Mouse (Mus musculus): Measurements from ENCODE around the gene Fbln2.

Fbln2 gene

DNA sequence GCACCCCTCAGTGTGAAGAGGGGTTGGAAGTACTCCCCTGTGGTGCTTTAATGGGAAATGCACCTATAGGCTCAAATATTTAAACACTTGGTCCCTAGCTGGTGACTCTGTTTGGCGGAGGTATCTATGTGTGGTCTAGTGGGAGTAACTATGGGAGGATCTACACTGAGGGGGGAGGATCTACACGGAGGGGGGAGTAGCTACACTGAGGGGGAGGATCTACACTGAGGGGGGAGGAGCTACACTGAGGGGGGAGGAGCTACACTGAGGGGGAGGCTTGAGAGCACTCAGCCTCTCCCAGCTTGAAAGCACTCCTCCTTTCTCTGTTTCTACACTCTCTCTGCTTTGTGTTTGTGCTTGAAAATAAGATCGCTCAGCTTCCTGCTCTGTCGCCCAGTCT, 67.2 kb downstream of the Fbln2 start:
- DNase-seq (ENCODE audit: low spot score in 2 of 2) = no peak

DNA sequence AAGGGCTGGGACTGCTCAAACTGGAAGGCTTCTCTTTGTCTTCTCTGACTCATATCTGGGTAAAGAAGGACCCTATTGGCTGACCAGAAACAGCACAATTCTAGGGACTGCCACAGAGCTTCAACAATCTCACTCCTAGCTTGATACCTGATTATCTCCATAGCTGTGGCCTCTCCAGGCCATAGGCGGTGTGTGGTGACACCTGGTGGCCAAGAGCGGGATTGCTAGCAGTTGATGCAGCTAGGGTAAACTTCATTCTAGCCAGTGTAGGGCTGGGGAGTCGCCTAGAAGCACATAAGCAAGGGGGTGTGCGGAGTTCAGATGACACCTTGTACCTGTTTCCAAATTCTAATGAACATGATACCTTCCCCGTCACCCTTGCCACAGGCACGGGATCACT, 69.0 kb downstream of the Fbln2 start:
- peak; percentile 70 to 92 for DNase-seq (ENCODE audit: low spot score in 2 of 2)

- no peak for DNase-seq (ENCODE audit: low spot score in 2 of 2)
These were observed 69.5 kb downstream of the Fbln2 start for GRCm38 (mm10) chr6:91281747-91282146.

GRCm38 (mm10) chr6:91283031-91283430, 70.8 kb downstream of the Fbln2 start:
- no peak for DNase-seq (ENCODE audit: low spot score in 2 of 2)

DNA sequence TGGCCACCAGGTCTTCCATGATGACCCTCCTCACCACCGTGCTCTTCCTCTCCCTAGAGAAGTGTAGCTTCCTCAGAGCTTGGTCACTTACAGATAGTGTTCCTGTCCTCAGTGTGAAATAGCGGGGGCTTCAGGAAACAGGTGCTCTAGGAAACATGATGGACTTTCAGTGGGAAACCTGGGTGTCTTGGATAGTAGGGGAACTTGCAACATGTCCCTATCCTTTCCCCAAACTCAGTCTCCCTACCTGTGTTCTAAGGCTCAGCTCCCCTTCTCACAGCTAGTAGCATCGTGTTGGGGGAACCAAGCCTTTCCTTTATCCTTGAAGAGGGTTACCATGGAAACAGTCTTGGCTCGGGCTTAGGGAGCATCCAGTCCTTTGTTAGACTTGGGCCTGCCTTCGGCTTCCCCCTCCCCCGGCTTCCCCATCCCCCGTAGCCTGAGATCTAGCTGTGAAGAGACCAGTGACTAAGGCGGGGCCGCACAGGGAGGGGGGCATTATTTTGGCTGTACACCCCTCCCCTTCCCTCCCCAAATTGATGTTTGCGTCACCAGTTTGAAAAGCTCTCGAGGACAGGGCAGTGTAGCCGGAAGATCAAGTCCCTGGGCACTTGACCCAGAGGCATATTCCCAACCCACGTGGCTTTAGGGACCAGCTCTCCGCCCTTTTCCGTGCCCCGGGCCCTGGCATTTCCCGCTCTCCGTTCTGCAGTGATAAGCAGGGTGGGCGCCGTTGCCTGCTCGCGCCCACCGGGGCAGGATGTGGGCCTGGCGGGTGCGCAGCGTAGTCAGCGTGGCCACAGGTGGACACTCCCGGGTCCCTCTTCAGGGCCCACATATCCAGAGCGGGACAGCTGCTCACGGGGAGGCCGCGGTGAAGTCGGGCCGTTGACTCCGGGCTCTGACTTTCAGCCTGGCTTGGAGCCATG, 72.5 kb downstream of the Fbln2 start:
- DNase-seq (ENCODE audit: low spot score in 2 of 2) = no peak

DNA sequence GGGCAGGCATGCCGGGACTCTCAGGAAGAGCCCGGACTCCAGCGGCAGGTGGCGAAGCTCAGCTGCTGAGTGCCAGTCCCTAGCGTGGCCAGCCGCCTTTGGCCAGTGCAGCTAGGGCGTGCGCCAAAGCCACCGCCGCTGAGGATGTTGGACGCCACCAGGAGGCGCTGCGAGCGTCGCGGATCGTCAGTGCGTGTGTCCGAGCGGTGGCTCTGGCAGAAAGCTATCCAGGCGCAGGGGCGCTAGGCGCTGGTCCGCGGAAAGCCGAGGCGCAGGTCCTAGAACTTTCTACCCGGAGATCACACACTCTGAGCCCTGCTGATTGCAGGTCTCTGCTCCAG, 73.2 kb downstream of the Fbln2 start:
- DNase-seq (ENCODE audit: low spot score in 2 of 2) = peak; percentile 45 to 78

DNA sequence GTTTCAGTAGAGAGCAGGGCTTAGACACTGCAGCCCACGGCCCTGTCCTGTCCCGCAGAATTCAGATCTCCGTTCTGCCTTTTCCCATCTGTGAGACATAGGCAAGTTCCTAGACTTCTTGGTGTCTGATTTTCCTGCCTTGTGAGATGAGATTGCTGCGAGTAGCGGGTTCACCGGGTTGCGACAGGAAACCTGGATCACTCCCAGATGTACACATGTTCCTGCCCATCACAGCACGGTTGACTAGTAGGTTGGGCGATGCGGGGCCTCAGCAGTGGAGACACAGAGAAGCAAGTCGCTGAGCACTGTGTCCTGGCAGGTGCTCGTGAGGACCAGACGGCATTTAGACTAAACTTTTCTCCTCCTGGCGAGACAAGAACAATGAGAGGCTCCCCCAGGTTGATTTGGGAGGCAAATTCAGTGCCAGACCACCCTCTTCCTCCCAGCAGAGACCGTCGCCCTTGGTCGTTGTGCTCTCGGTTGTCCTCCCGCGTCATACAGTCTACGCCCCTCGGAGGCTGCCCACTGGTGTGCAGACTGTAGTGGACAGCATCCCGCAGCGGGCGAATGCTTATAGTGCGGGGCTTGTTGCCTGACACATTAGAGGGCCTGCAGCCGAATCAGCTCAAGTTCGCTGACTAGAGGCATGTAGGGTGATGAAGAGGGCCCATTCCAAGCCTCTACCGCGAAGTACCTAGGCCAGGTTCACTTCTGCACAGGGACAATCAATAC, 73.7 kb downstream of the Fbln2 start:
- no peak for DNase-seq (ENCODE audit: low spot score in 2 of 2)

- DNase-seq (ENCODE audit: low spot score in 2 of 2) = peak; percentile 61 to 86
These were observed 74.4 kb downstream of the Fbln2 start for GRCm38 (mm10) chr6:91286624-91287023.

- no peak for DNase-seq (ENCODE audit: low spot score in 2 of 2)
These were observed 74.9 kb downstream of the Fbln2 start for GRCm38 (mm10) chr6:91287148-91287547.

- DNase-seq (ENCODE audit: low spot score in 2 of 2) = no peak
These were observed 75.4 kb downstream of the Fbln2 start for GRCm38 (mm10) chr6:91287636-91288035.

DNA sequence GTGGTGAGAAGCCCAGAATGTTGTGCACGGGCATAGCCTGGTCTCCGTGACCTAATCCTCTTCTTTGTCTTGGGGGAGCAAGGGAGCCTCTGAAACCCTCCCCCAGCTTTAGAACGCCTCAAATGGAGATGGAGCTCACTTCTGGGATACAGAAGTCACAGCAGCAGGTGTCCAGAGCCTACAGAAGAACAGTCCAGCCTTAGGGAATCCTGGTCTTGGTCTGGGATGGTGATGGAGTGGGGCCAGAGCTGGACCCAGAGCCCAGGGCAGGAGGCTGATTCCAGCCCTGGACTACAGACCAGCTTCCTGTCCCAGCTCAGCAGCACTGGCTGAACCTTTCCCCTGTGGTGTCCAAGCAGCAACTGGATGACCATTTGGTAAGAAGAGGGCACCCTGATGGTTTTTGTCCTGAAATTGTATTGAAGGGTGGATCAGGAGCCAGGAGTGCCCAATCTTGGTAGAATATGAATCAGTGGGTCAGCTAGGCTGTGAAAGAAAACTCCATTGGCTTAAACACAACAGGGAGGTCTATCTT, 76.1 kb downstream of the Fbln2 start:
- DNase-seq (ENCODE audit: low spot score in 2 of 2) = no peak

GRCm38 (mm10) chr6:91288961-91289360, 76.7 kb downstream of the Fbln2 start:
- no peak for DNase-seq (ENCODE audit: low spot score in 2 of 2)

GRCm38 (mm10) chr6:91290937-91291336, 78.7 kb downstream of the Fbln2 start:
- DNase-seq (ENCODE audit: low spot score in 2 of 2) = no peak

DNA sequence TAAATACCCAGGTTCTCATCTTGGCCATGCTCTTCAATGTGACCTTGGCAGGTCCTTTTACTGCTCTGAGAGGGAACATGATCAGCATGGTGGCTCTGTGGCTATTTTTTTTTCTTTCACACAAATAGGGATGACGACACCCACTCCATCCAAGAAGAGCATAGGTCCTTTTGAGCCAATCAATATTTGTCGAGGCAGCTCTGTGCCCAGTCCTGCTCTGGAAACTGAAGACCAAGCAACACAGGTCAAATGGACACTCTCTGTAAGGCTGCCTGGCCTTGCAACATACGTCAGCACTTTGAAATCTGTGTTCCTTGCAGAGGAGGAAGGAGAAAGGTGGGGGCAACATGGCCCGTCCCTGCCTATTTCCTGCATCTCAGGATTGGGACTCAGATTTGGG, 83.2 kb downstream of the Fbln2 start:
- DNase-seq (ENCODE audit: low spot score in 2 of 2) = no peak

GRCm38 (mm10) chr6:91298828-91299227, 86.6 kb downstream of the Fbln2 start:
- DNase-seq (ENCODE audit: low spot score in 2 of 2) = no peak

GRCm38 (mm10) chr6:91300079-91300478, 87.8 kb downstream of the Fbln2 start:
- no peak for DNase-seq (ENCODE audit: low spot score in 2 of 2)

DNA sequence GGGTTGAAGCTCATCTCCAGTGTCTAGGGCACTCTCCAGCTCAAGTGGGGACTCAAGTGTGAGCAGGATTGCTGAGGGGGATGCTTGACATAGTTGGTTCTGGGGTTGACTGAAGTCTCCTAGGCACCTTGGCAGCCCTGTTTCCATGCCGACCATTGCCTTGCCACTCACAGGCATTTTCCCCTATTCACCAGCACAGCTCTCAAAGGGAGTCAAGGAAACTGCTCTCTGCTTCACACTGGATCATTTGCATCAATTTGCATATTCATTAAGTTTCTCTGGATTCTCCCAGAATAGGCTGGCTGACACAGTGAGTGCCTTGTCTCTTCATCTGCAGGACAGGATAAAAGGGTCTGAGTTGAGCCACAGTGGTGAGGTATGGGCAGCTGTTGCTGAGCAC, 89.6 kb downstream of the Fbln2 start:
- no peak for DNase-seq (ENCODE audit: low spot score in 2 of 2)

- DNase-seq (ENCODE audit: low spot score in 2 of 2) = no peak
These were observed 90.1 kb downstream of the Fbln2 start for GRCm38 (mm10) chr6:91302337-91302736.

GRCm38 (mm10) chr6:91304172-91304571, 91.9 kb downstream of the Fbln2 start:
- DNase-seq (ENCODE audit: low spot score in 2 of 2) = no peak

DNA sequence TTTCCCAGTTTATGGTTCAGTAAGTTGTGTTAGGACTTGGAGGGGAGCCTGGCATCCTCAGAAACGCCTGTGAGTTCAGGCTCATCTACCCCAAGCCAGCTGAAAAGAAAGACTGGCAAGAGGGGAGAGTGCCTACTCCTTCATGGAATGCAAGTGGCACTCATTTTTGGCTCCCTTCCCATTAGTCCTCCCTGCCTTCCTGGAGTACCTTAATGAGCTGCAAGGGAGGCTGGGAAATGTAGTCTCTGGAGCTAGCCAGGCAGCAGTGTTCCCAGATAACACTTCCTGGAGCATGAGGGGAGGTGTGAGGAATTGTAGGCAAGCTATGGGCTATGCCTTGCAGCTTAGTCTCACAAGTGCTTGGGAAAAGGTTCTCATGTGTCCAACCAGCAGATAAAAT, 95.7 kb downstream of the Fbln2 start:
- peak in 1 of 2 experiments; percentile 33 for DNase-seq (ENCODE audit: low spot score in 2 of 2)

DNA sequence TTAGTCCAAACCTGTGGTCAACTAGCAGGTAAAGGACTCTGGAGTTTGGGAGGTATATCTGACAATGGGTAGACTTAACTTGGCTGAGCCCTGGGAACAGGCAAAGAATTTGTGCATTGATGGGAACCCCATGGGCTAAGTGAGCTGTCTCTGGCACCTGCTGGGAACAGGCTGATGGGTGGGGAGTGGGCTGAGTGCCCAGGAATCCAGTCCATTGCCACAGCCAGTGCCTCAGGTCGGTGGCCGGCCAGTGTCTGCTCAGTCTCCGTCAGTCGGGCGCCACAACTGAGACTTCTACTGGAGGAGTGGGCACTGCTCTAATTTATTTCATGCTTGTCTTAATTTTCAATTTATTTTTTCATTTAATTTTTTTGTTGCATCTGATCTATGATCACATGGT, 98.9 kb downstream of the Fbln2 start:
- DNase-seq (ENCODE audit: low spot score in 2 of 2) = peak in 1 of 2 experiments; percentile 62

DNA sequence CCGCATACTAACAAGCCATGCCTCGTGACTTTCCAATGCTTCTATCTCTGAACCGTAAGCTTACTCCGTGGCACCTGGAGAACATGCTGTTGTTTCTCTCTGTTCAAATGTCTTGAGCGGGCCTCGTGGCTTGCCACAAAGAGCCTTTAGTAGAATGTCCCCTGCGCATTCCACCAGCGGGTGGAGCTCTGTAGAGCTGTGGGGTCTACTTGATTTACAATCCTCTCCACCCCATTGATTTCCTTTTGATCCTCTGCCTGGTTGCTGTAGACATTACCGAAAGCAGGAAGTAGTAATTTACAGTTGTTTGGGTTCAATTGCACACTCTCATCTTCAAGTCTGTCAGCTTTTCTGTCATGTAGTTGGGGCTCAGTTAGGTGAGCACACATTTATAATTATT, 100.2 kb downstream of the Fbln2 start:
- peak in 1 of 2 experiments; percentile 49 for DNase-seq (ENCODE audit: low spot score in 2 of 2)

Measured in urinary bladder, postnatal 4 days (tissue).